Mouse (Mus musculus): ENCODE measurements around the gene Dph1.

- no peak for TF ChIP-seq POLR2AphosphoS5 (IDR thresholded peaks at IDR 0.05; ENCODE audit: insufficient replicate concordance, low read depth, low read length)
- TF ChIP-seq CTCF (IDR thresholded peaks at IDR 0.05; ENCODE audit: low read depth, low read length), result no peak
Measured at GRCm38 (mm10) chr11:75204472-75204871, 13.4 kb upstream of the Dph1 start.
